Mouse (Mus musculus): ENCODE data around the gene Tescl. TPM values are rescaled to one million over a fixed set of nuclear protein-coding genes. Genes with fewer than 3 reads are reported as not detected.

Tescl gene
- total RNA-seq, 2 experiments from 2014 or later, result not detected

- no peak for DNase-seq
Measured at GRCm38 (mm10) chr7:24363228-24363627, 29.5 kb upstream of the Tescl start.

- no peak for DNase-seq
Measured at GRCm38 (mm10) chr7:24361001-24361400, 27.3 kb upstream of the Tescl start.

GRCm38 (mm10) chr7:24359269-24359668, 25.5 kb upstream of the Tescl start:
- no peak for DNase-seq

GRCm38 (mm10) chr7:24357899-24358298, 24.2 kb upstream of the Tescl start:
- DNase-seq, result no peak

GRCm38 (mm10) chr7:24356081-24356480, 22.3 kb upstream of the Tescl start:
- no peak for DNase-seq

- DNase-seq, result no peak
Measured at GRCm38 (mm10) chr7:24355646-24356045, 21.9 kb upstream of the Tescl start.

GRCm38 (mm10) chr7:24348896-24349295, 15.2 kb upstream of the Tescl start, which contains the start of gene Lypd5:
Lypd5 (plus strand) TSS chr7:24349196.
- no peak for DNase-seq

GRCm38 (mm10) chr7:24346444-24346843, 12.7 kb upstream of the Tescl start:
- DNase-seq, result no peak

GRCm38 (mm10) chr7:24343701-24344272, 10.1 kb upstream of the Tescl start:
- no peak for DNase-seq

- no peak for DNase-seq
Measured at GRCm38 (mm10) chr7:24338241-24338640, 4.5 kb upstream of the Tescl start.

GRCm38 (mm10) chr7:24335699-24336309, 2.1 kb upstream of the Tescl start:
- peak; percentile 72 for DNase-seq

- DNase-seq, result no peak
Measured at GRCm38 (mm10) chr7:24327281-24327975, 6.3 kb downstream of the Tescl start.

GRCm38 (mm10) chr7:24326273-24327135, 7.2 kb downstream of the Tescl start:
- no peak for DNase-seq

- DNase-seq, result no peak
Measured at GRCm38 (mm10) chr7:24325675-24326128, 8.0 kb downstream of the Tescl start.

- peak; percentile 16 for DNase-seq
Measured at GRCm38 (mm10) chr7:24325197-24325596, 8.5 kb downstream of the Tescl start.

- DNase-seq, result no peak
Measured at GRCm38 (mm10) chr7:24322593-24322992, 11.1 kb downstream of the Tescl start.

- DNase-seq, result no peak
Measured at GRCm38 (mm10) chr7:24318942-24319341, 14.8 kb downstream of the Tescl start.

- peak; percentile 89 for DNase-seq
Measured at GRCm38 (mm10) chr7:24316567-24317092, 17.1 kb downstream of the Tescl start, which contains the start of gene Zfp94. Zfp94 (minus strand) TSS chr7:24316666.

GRCm38 (mm10) chr7:24315726-24316566, 17.8 kb downstream of the Tescl start:
- no peak for DNase-seq

- DNase-seq, result peak; percentile 12
Measured at GRCm38 (mm10) chr7:24300771-24301282, 32.9 kb downstream of the Tescl start, which contains the start of gene Zfp61. Zfp61 (minus strand) TSS chr7:24301232.
